Mouse (Mus musculus) MEL (cell line): ENCODE data around the gene Siglec1.

Experiments
- E2F4 ChIP-seq: IDR thresholded peaks from 2 replicates; pipeline ENCODE4 v1.6.1; 2011; ENCODE audit warnings: low read depth, low read length, improper control_type of control experiment, borderline replicate concordance
- NELFE ChIP-seq: IDR thresholded peaks from 2 replicates; pipeline ENCODE4 v1.6.1; 2011; ENCODE audit warnings: low read depth, low read length, improper control_type of control experiment
- POLR2A ChIP-seq, 2 experiments: IDR thresholded peaks; 2 replicates each; pipeline ENCODE4 v1.6.1; 2011 to 2012; ENCODE audit warnings: low read length in 2 of 2, mild to moderate bottlenecking in 2 of 2, control low read depth in 1 of 2, improper control_type of control experiment in 1 of 2, low read depth in 1 of 2, moderate library complexity in 1 of 2; ENCODE audit not compliant: control insufficient read depth in 1 of 2, insufficient read depth in 1 of 2, poor library complexity in 1 of 2
- POLR2AphosphoS5 ChIP-seq: IDR thresholded peaks from 2 replicates; pipeline ENCODE4 v1.6.1; 2012; ENCODE audit warnings: low read depth, borderline replicate concordance, mild to moderate bottlenecking, inconsistent platforms, low read length, moderate library complexity, mixed read lengths
- RCOR1 ChIP-seq: IDR thresholded peaks from 2 replicates; pipeline ENCODE4 v1.6.1; 2012; ENCODE audit warnings: low read depth, mild to moderate bottlenecking, inconsistent platforms, low read length, improper control_type of control experiment
- USF1 ChIP-seq: IDR thresholded peaks from 2 replicates; pipeline ENCODE4 v1.6.1; 2014; ENCODE audit warnings: low read depth, mild to moderate bottlenecking, inconsistent platforms, low read length, improper control_type of control experiment, moderate library complexity

- TF ChIP-seq POLR2A (IDR thresholded peaks at IDR 0.05; ENCODE audit: control insufficient read depth in 1 of 2, insufficient read depth in 1 of 2, low read depth in 1 of 2, low read length in 2 of 2, poor library complexity in 1 of 2) (no peak), RCOR1 (no peak; the same call in 1 of the 2 replicates), POLR2AphosphoS5 (no peak), NELFE (no peak), USF1 (no peak), E2F4 (no peak)
These were observed 49.2 kb downstream of the Siglec1 start for GRCm38 (mm10) chr2:131037226-131037990.
